Mouse (Mus musculus) CH12.LX (cell line): ENCODE data around the gene Pip5k1b.

Source experiments
- CHD2 ChIP-seq: IDR thresholded peaks from 2 replicates; pipeline ENCODE4 v1.6.1; 2011; ENCODE audit warnings: low read length, improper control_type of control experiment
- CTCF ChIP-seq, 2 experiments: IDR thresholded peaks in 1 of 2; conservative IDR thresholded peaks in 1 of 2; 2 replicates each; pipeline ENCODE4 v1.5.1; 2011 to 2012; ENCODE audit warnings: low read depth in 2 of 2, low read length in 2 of 2, improper control_type of control experiment in 1 of 2, inconsistent platforms in 1 of 2, mild to moderate bottlenecking in 1 of 2, moderate library complexity in 1 of 2
- EP300 ChIP-seq: IDR thresholded peaks from 2 replicates; pipeline ENCODE4 v1.6.1; 2011; ENCODE audit warnings: low read length, improper control_type of control experiment
- JUN ChIP-seq: IDR thresholded peaks from 2 replicates; pipeline ENCODE4 v1.6.1; 2011; ENCODE audit warnings: low read depth, mild to moderate bottlenecking, low read length, improper control_type of control experiment, moderate library complexity; ENCODE audit not compliant: insufficient read depth
- JUND ChIP-seq: conservative IDR thresholded peaks from 2 replicates; pipeline ENCODE4 v1.6.1; 2011; ENCODE audit warnings: low read depth, low read length, improper control_type of control experiment
- KAT2A ChIP-seq: IDR thresholded peaks from 2 replicates; pipeline ENCODE4 v1.6.1; 2012; ENCODE audit warnings: low read length, improper control_type of control experiment, inconsistent platforms; ENCODE audit not compliant: insufficient replicate concordance
- MXI1 ChIP-seq: IDR thresholded peaks from 2 replicates; pipeline ENCODE4 v1.6.1; 2011; ENCODE audit warnings: mild to moderate bottlenecking, low read depth, low read length, improper control_type of control experiment
- POLR2A ChIP-seq: IDR thresholded peaks from 2 replicates; pipeline ENCODE4 v1.6.1; 2011; ENCODE audit warnings: low read depth, mild to moderate bottlenecking, improper control_type of control experiment, low read length
- RAD21 ChIP-seq: IDR thresholded peaks from 2 replicates; pipeline ENCODE4 v1.6.1; 2011; ENCODE audit warnings: low read depth, mild to moderate bottlenecking, low read length, improper control_type of control experiment, moderate library complexity
- SIN3A ChIP-seq: IDR thresholded peaks from 2 replicates; pipeline ENCODE4 v1.6.1; 2012; ENCODE audit warnings: low read length, improper control_type of control experiment, inconsistent platforms
- TBP ChIP-seq: conservative IDR thresholded peaks from 2 replicates; pipeline ENCODE4 v1.6.1; 2011; ENCODE audit warnings: low read depth, low read length, improper control_type of control experiment
- USF1 ChIP-seq: IDR thresholded peaks from 2 replicates; pipeline ENCODE4 v1.6.1; 2014; ENCODE audit warnings: low read depth, mild to moderate bottlenecking, inconsistent platforms, low read length, improper control_type of control experiment
- USF2 ChIP-seq: conservative IDR thresholded peaks from 2 replicates; pipeline ENCODE4 v1.6.1; 2011; ENCODE audit warnings: low read depth, low read length, improper control_type of control experiment
- ZC3H11A ChIP-seq: IDR thresholded peaks from 2 replicates; pipeline ENCODE4 v1.6.1; 2012; ENCODE audit warnings: low read depth, mild to moderate bottlenecking, inconsistent platforms, low read length, improper control_type of control experiment

DNA sequence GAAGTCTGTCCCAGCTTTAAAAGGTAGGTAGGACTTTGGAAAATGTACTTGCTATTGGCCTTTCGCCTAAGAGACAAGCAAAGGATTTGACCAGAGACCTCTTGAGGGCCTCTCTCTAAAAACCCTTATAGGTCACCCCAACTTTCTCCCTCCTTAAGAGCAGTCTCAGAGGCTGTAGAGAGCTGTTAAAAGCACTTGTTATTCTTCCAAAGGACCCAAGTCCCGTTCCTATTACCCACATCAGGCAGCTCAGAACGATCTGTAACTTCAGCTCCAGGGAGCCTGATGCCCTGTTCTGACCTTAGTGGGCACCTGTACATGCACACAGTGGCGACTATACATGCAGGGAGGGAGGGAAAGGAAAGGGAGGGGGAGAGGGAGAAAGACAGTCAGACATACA lies 18.0 kb downstream of the Pip5k1b start:
- TF ChIP-seq EP300 (no peak), TBP (no peak), CHD2 (no peak), POLR2A (no peak), CTCF (conservative IDR thresholded peaks at IDR 0.05 in 1 of 2, IDR thresholded peaks at IDR 0.05 in 1 of 2; ENCODE audit: low read depth in 2 of 2, low read length in 2 of 2) (no peak), USF2 (no peak), JUND (no peak), JUN (no peak), USF1 (no peak), KAT2A (no peak), SIN3A (no peak), RAD21 (no peak), ZC3H11A (no peak), MXI1 (no peak)
